Mouse (Mus musculus) liver, embryonic 14.5 days (tissue): ENCODE data around the gene Aco1.

Experiments used
- CTCF ChIP-seq: IDR thresholded peaks from 2 replicates; pipeline ENCODE4 v1.5.1; 2016; ENCODE audit warnings: antibody characterized with exemption, low read depth, control low read depth
- EP300 ChIP-seq: IDR thresholded peaks from 2 replicates; pipeline ENCODE4 v1.6.1; 2016; ENCODE audit warnings: antibody characterized with exemption, low read depth

- no peak for TF ChIP-seq CTCF
- no peak for TF ChIP-seq EP300
These were observed 34.9 kb upstream of the Aco1 start for GRCm38 (mm10) chr4:40108030-40108429.
